Mouse (Mus musculus) adrenal gland, adult (tissue): ENCODE results near the gene Prdx3.
"Not testable (repeated sequence)": the region's sequence is repeated elsewhere in the genome, so short reads cannot be mapped to it uniquely, and the experiment has no call there.

Source experiments
- DNase-seq, 2 experiments: peaks; one replicate each; pipeline ENCODE4 v3.0.0; 2022 to 2023; ENCODE audit warnings: low spot score in 1 of 2; ENCODE audit not compliant: inconsistent age in 2 of 2

Prdx3 gene

GRCm38 (mm10) chr19:60870489-60870888 lies 3.9 kb downstream of the Prdx3 start:
- DNase-seq: no peak

GRCm38 (mm10) chr19:60866169-60866568 lies 8.2 kb downstream of the Prdx3 start:
- DNase-seq: not testable (repeated sequence)

- DNase-seq: peak; percentile 97 to 98
These were observed 13.3 kb downstream of the Prdx3 start, which contains the start of gene Sfxn4 for GRCm38 (mm10) chr19:60860868-60861700. Gene Sfxn4, minus strand, starts transcription at chr19:60861479.

GRCm38 (mm10) chr19:60845731-60846130 lies 28.6 kb downstream of the Prdx3 start:
- peak; percentile 22 to 63 for DNase-seq

GRCm38 (mm10) chr19:60843324-60843723 lies 31.0 kb downstream of the Prdx3 start:
- DNase-seq: no peak

GRCm38 (mm10) chr19:60837747-60838146 lies 36.6 kb downstream of the Prdx3 start:
- DNase-seq: peak; percentile 90 to 96

- no peak for DNase-seq
These were observed 55.7 kb downstream of the Prdx3 start for GRCm38 (mm10) chr19:60818677-60819076.
